Mouse (Mus musculus) olfactory bulb, adult 2 months (tissue): ENCODE measurements at regions not wholly inside any gene's neighbourhood (a gene's known extent, or its start where the extent isn't known, plus 50 kb on each side); places are given as distances from the start of the nearest gene placed in this dataset.

Source experiments
- H3K27ac ChIP-seq: fragments of 200-500 bp; 2 replicates; pipeline ENCODE4 v1.5.1; 2012; ENCODE audit warnings: low read depth, low read length; ENCODE audit not compliant: insufficient read depth
- H3K4me1 ChIP-seq: fragments of 200-500 bp; 2 replicates; pipeline ENCODE4 v1.6.1; 2012; ENCODE audit warnings: low read length; ENCODE audit not compliant: control insufficient read depth, insufficient read depth
- H3K4me3 ChIP-seq: fragments of 200-500 bp; 2 replicates; pipeline ENCODE4 v1.5.1; 2012; ENCODE audit warnings: mild to moderate bottlenecking, low read depth, low read length, moderate library complexity; ENCODE audit not compliant: insufficient read depth
- CTCF ChIP-seq: fragments of 200-500 bp; IDR thresholded peaks from 2 replicates; pipeline ENCODE4 v1.5.1; 2012; ENCODE audit warnings: low read depth, mild to moderate bottlenecking, low read length, moderate library complexity; ENCODE audit not compliant: insufficient read depth
- POLR2A ChIP-seq: fragments of 200-500 bp; IDR thresholded peaks from 2 replicates; pipeline ENCODE4 v1.6.1; 2012; ENCODE audit warnings: mild to moderate bottlenecking, low read depth, low read length, moderate library complexity; ENCODE audit not compliant: insufficient read depth
- WGBS: fragments of 180-500 bp; shearing (Covaris S2); methylation state at CpG from one replicate; pipeline ENCODE4 v1.1.7; 2018; 5-methylcytosine and 5-hydroxymethylcytosine counted together

DNA sequence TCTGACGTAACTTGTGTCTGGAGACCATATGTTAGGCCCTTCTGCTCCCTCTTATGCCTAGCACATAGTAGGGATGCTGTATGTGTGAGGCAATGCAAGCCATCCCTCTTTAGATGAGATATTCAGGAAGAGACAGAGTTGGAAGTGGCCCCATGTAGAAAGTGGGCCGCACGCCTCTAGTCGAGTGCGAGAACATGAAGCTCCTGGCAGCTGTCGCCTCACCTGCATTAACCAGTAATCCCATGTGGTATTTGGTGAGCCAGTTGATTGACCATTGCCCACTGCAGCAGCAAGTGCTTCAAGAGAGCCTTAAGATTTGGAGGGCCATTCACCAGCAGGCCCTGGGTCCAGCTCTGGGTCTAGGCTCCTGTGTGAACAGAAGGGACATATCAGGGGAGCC lies 71.2 kb upstream of the Otos start:
- Histone ChIP-seq H3K4me3 (no peak overlapping the region), H3K27ac (no peak overlapping the region), H3K4me1 (peaks cover 22% of the 10 kb centered on the region)
- 96% methylated on average over 6 of the region's 6 CpGs for WGBS
- TF ChIP-seq CTCF (no peak), POLR2A (no peak)

DNA sequence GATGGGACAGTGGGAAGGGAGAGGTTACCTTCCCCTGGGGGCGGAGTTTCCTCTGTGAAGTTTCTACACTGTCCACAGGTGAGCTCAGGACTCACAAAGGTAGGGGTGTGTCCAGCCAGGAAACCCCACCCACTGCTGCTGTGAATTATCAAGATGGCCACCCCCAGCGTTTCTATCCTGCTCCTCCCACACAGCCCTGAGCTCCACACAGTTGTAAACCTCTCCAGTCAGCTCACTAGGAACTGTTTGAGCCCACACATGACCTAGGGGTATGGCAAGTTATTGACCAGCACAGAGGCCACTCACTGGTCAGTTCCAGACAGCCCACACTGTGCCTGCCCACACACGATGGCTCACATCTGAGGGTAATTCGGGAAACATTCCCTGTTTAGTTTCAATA lies 69.5 kb upstream of the Otos start:
- H3K4me3 ChIP-seq: no peak overlapping the region
- 58% methylated on average over 4 of the region's 4 CpGs for WGBS
- TF ChIP-seq CTCF (no peak), POLR2A (no peak)
- H3K4me1 ChIP-seq: peaks cover 25% of the 10 kb centered on the region
- no peak overlapping the region for H3K27ac ChIP-seq

DNA sequence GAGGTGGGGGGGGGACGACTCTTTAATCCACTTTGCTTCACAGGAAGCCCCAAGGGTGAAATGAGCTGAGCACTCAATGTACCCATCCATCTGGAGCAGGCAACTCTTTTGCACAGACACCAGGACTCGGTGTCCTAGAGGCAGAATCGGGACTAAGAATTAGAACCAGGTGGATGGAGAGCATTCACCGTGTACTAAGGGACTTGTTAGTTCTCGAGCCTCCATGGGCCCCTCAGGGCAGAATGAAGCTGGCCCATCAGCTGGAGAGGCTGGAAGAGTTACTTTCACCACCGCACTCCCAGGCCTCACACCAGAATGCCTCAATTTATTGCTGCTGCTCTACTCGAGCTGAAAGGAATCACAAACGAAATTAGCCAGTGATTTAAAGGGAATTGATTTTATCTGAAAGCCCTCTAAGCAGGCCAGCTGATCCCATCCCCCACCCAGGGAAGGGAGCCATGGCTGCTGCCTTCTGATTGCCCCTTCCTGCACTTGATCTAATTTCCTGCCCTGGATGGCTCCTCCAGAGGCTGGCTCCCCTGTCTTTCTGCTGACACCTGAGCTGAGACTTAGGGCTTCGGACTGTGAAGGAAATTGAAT lies 66.2 kb upstream of the Otos start:
- TF ChIP-seq POLR2A: no peak
- TF ChIP-seq CTCF: no peak
- H3K4me1 ChIP-seq: peaks cover 33% of the 10 kb centered on the region
- no peak overlapping the region for H3K27ac ChIP-seq
- 60% methylated on average over 9 of the region's 9 CpGs for WGBS
- no peak overlapping the region for H3K4me3 ChIP-seq

DNA sequence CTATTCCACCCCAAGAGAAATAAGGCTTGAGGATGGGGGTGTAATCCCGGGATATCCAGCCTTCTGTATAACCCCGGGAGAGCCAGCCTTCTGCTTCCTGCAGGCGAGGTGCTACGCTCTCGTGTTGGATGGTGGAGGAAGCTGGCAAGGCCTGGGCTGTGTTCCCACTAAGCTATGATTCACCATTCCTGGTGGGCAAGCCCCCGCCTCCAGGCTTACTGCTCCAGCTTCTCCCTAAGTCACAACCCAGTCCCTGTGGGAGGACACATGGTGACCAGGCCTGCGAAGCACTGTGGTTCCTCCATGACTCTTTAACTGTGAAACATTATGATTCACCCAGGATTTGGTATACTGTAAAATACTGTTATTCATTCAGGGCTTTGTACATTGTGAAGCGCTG lies 63.7 kb upstream of the Otos start:
- Histone ChIP-seq H3K4me1 (peaks cover 25% of the 10 kb centered on the region), H3K27ac (peak overlapping the region; percentile 36; the same call in 1 of the 2 replicates), H3K4me3 (no peak overlapping the region)
- TF ChIP-seq POLR2A (no peak), CTCF (no peak)
- WGBS: 37% methylated on average over 8 of the region's 8 CpGs

DNA sequence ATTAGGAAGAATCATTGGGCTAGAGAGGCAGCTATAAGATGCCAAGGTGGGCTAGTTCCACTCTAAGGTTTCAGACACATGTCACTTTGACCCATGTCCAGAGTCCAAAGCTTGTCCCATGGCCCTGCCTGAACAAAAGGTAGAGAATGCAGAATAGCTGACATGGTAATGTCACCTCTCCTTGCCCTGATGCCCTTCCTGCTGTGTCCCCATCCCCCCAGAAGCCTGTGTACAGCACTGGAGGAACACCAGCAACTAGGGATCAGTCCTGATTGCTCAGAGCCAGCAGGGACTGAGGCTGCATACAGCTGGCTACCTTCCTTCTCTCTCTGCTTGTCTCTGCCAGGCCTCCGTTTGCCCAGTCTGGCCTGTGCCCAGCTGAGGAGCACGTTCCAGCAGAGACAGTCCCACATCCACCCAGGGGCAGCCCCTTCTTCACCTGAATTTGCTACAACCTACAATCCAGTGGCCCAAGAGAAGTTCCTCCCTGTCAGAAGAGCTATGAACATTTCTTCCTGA lies 61.7 kb upstream of the Otos start:
- TF ChIP-seq POLR2A (no peak), CTCF (no peak)
- H3K4me3 ChIP-seq: no peak overlapping the region
- peaks cover 25% of the 10 kb centered on the region for H3K4me1 ChIP-seq
- WGBS: 61% methylated on average over 2 of the region's 2 CpGs
- H3K27ac ChIP-seq: no peak overlapping the region

DNA sequence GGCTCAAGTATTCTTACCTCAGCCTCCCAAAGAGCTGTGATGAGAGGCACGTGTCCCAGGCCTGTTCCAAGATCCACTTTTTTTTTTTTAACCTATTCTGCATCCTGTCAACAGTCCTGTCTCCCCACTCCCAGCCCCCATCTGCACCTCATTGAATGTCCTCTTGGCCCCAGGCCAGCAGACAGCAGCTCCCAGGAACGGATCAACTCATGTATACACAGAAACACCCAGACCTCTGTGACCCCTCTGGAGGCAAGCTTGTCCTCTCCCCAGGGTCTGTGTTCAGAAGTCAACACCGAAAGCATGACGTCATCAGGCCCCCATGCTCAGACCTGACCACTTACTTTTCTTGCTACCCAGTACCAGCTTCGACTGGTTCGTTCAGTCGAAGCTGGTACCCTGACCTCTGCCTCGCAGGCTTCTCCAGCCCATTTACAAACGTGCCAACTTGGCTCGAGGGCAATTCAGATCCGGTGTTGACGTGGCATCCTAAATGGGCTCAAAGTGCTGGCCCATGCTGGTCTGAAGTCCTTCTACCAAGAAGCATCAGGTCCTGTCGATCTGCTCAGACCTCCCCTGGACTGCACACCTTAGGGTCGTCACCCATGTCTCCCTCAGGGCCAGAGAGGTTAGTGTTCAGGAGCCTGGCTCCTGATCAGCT lies 60.7 kb upstream of the Otos start:
- 65% methylated on average over 14 of the region's 14 CpGs for WGBS

DNA sequence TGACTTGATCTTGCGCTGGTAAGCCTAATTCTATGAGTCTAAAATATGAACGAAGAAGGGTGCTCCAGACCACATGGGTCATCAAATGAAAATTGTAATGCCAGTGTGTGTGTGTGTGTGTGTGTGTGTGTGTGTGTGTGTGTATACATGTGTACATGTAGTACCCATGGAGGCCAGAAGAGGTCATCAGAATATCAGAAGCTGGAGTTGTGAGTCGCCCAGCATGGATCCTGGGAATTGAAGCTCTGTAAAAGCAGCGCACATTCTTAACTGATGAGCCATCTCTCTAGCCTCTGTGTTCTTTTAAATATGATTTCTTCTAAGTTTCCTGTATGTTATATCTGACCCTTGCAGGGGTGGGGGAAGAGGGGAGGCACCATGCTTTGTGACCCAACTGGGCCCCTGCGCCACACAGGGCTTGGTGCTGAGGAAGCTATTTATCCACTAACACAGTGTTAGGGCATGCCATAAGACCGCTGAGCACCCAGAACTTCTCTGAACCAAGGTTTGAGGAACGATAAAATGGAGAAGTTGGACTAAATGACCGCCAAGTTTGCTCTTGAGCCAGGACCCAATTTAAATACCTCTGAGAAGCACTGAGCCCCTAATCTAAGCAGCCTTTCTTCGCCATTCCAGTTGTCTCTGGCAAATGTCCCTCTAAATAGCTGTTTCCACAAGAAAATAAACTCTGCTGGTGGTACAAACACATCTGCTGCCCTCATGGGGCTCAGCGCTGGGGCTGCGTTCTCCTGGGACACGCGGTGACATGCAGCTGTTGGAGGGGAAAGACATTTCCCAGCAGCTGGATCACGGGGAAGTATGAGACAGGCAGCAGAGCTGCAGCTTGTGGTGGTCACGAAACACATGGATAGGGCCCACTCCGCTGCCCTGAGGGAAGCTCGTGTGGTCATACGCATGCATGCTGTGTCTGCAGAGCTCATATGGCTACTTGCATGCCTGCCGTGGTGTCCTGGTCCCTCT lies 59.6 kb upstream of the Otos start:
- Histone ChIP-seq H3K27ac (no peak overlapping the region), H3K4me3 (no peak overlapping the region), H3K4me1 (peaks cover 26% of the 10 kb centered on the region)
- no peak for TF ChIP-seq CTCF
- TF ChIP-seq POLR2A: no peak
- WGBS: 86% methylated on average over 19 of the region's 19 CpGs

More for the DNA sequence above, 60.7 kb upstream of the Otos start:
- TF ChIP-seq POLR2A (no peak), CTCF (no peak)
- no peak overlapping the region for H3K4me3 ChIP-seq
- H3K4me1 ChIP-seq: peaks cover 25% of the 10 kb centered on the region
- H3K27ac ChIP-seq: no peak overlapping the region

DNA sequence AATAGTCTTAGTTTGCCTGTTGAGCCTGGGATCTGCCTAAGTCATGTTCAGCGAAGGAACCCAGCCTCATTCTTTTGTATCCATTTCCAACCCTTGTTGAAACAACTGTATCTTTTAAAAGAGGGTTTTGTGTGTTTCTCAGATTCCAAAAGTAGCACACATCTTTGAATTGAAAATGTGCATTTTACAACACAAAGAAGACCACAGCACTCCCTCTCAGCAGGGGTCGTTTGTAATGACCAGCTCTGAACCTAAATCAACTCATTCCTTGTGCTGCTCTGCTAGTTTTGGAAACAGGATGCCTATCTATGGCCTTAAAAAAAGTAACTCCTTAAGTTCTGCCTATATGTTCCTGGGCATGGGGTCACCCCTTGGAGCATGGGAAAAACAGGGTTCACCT lies 58.8 kb upstream of the Otos start:
- Histone ChIP-seq H3K27ac (no peak overlapping the region), H3K4me3 (no peak overlapping the region), H3K4me1 (peaks cover 21% of the 10 kb centered on the region)
- 57% methylated on average over 2 of the region's 2 CpGs for WGBS
- TF ChIP-seq POLR2A (no peak), CTCF (no peak)
